Mouse (Mus musculus) spleen, postnatal 10 days (tissue): ENCODE data around the gene Olfr171.
"Not testable (repeated sequence)": the region's sequence is repeated elsewhere in the genome, so short reads cannot be mapped to it uniquely, and the experiment has no call there.

Experiments
- DNase-seq, 2 experiments: peaks; one replicate each; pipeline ENCODE4 v3.0.0; 2021 to 2022; ENCODE audit warnings: low spot score in 2 of 2

Olfr171 gene

GRCm38 (mm10) chr16:19629816-19630215, at the start of gene Olfr171:
TSS of gene Olfr171 (minus strand) at chr16:19629916.
- DNase-seq = no peak

GRCm38 (mm10) chr16:19670768-19671357, 41.1 kb upstream of the Olfr171 start:
- no peak for DNase-seq

- no peak for DNase-seq
Measured at GRCm38 (mm10) chr16:19666312-19666711, 36.6 kb upstream of the Olfr171 start.

DNA sequence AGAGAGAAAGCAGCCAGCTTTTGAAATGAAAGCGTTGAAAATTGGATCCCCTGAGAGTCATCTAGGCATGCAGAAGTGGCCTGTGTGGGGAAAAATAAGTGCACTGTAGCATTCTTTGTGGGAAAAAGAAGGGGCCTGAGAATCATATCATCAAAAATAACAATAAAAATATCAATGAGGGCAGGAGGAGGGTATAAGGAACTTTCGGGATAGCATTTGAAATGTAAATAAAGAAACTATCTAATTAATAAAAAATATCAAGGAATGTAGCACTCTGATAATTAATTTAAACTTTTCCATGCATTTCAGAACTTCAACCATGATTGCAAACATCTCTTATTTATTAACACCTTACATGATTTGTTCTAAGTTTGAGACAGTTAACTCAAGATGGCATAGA, 17.9 kb downstream of the Olfr171 start, which contains the start of gene Olfr170:
TSS of gene Olfr170 (minus strand) at position 101 of the 400 bp plus-strand sequence.
- not testable (repeated sequence) for DNase-seq

DNA sequence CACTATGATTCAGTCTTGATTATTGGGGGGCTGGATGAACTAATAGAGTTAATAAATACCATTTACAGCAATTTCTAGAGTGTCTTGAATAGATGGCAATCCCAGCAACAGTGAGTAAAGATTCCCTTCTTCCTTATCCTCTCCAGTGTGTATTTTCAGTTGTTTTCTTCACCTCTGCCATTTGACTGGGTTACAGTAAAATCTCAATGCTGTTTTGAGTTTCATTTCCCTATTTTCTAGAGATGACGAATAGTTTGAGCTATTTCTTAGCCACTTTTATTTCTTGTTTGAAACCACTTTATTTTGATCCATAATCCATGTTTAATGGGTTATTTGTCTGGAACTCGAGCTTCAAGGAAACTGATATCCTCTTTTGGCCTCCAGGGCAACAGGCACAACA, 26.6 kb downstream of the Olfr171 start:
- DNase-seq = no peak
